Mouse (Mus musculus) left cerebral cortex, adult 2 months (tissue): ENCODE data around the gene Vsig10. TPM values are rescaled to one million over a fixed set of nuclear protein-coding genes. Genes with fewer than 3 reads are reported as not detected.
A peak's percentile ranks its signal among the peaks of the same experiment; 100 is the strongest.

ENCODE experiments used
- DNase-seq, 2 experiments: peaks; one replicate each; pipeline ENCODE4 v3.0.0; 2021 to 2022; ENCODE audit warnings: low spot score in 2 of 2, mixed read lengths in 1 of 2; ENCODE audit errors: extremely low spot score in 1 of 2
- H3K27ac ChIP-seq: fragments of 200-600 bp; 2 replicates; pipeline ENCODE4 v1.8.1; 2022
- H3K4me3 ChIP-seq: fragments of 200-600 bp; 2 replicates; pipeline ENCODE4 v1.8.1; 2022
- CTCF ChIP-seq: fragments of 200-600 bp; IDR thresholded peaks from 2 replicates; pipeline ENCODE4 v1.8.1; 2022; ENCODE audit warnings: antibody characterized with exemption, mild to moderate bottlenecking, moderate library complexity
- intact Hi-C: fragments of 180-260 bp; cut with DNase I; formaldehyde crosslinking; loops from one replicate; pipeline ENCODE4 v1.15.1; 2025
- total RNA-seq, 2 experiments: library from RNA; stranded (reverse); gene quantifications; 2 replicates each; pipeline ENCODE4 v1.2.3; 2021

The Vsig10 gene
- total RNA-seq, 2 experiments from 2014 or later = 1.7 to 2.1 TPM

- Histone ChIP-seq H3K4me3 (no peak overlapping the region), H3K27ac (no peak overlapping the region)
- peak; percentile 78 for TF ChIP-seq CTCF
- peak; percentile 62 to 84 for DNase-seq
- intact Hi-C loops = loop anchor here (5.0 kb wide), 3 partner anchors 102 to 188 kb away; partner anchors contain the start of gene Suds3
Measured at GRCm38 (mm10) chr5:117304947-117305346, 13.9 kb upstream of the Vsig10 start.

DNA sequence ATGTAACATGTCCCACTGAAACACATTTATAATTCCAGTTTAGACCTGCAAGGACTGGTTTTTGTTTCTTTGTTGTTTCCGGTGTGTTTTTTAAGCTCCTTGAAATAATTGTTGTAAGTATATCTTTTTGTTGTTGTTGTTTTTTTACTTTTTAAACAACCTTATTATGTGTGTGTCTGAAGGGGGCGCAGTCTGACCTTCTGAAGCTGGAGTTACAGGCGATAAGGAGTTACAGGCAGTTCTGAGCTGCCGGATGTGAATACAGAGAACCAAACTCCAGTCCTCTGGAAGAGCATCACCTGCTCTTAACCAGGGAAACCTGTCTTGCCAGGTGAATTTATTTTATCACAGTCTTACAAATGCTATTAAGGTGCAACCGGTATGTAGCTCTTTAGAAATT is 13.1 kb upstream of the Vsig10 start:
- DNase-seq = no peak
- intact Hi-C loops = loop anchor here (5.0 kb wide), 3 partner anchors 102 to 188 kb away; partner anchors contain the start of gene Suds3
- TF ChIP-seq CTCF = no peak
- no peak overlapping the region for H3K27ac ChIP-seq
- H3K4me3 ChIP-seq = no peak overlapping the region

DNA sequence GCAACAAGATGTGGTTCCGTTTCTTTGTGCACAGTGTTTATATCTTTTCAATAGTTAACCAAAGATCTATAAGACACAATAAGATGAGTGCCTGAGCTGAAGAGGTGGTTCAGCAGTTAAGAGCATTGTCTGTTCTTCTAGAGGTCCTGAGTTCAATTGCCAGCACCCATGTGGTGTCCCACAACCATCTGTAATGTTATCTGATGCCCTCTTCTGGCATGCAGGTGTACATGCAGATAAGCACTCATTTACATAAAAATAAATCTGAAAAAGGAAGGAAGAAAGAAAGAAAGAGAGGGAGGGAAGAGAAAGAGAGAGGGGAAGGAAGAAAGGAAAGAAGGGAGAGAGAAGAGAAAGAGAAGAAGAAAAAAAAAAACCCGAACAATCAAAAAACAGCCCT is 12.1 kb upstream of the Vsig10 start:
- no peak for DNase-seq
- Histone ChIP-seq H3K4me3 (no peak overlapping the region), H3K27ac (no peak overlapping the region)
- intact Hi-C loops = loop anchor here (5.0 kb wide), 3 partner anchors 100 to 190 kb away; partner anchors contain the start of gene Suds3
- TF ChIP-seq CTCF = no peak; the same call in none of the 2 replicates

DNA sequence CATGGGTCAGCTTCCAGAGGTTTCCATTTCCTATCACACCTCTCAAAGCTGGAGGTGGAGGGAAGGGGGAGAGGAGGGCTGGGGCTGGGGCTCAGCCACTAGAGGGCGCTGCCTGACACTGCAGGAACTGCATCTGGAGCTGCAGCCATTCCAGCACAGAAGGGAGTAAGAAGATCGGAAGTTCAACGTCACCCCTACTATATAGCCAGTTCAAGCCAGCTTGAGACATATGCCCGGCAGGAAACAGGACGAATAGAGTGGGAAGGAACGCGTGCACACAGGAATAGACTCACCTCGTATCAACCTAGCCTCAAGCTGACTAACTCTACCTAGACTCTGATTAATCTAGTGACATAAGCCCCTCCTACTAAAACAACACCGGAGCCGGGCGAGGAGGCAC is 11.2 kb upstream of the Vsig10 start:
- TF ChIP-seq CTCF = peak; percentile 86
- Histone ChIP-seq H3K27ac (no peak overlapping the region), H3K4me3 (no peak overlapping the region)
- intact Hi-C loops = loop anchor here (5.0 kb wide), 3 partner anchors 100 to 190 kb away; partner anchors contain the start of gene Suds3
- DNase-seq = peak; percentile 54 to 59

GRCm38 (mm10) chr5:117313420-117313819 is 5.5 kb upstream of the Vsig10 start:
- DNase-seq = no peak
- Histone ChIP-seq H3K4me3 (no peak overlapping the region), H3K27ac (no peak overlapping the region)
- intact Hi-C loops = no loop called here
- no peak for TF ChIP-seq CTCF

- no peak overlapping the region for H3K4me3 ChIP-seq
- no peak for TF ChIP-seq CTCF
- intact Hi-C loops = no loop called here
- DNase-seq = no peak
- H3K27ac ChIP-seq = no peak overlapping the region
Measured at GRCm38 (mm10) chr5:117313909-117314308, 5.0 kb upstream of the Vsig10 start.

GRCm38 (mm10) chr5:117314587-117315428 is 4.1 kb upstream of the Vsig10 start:
- no peak for DNase-seq
- no peak overlapping the region for H3K4me3 ChIP-seq
- H3K27ac ChIP-seq = no peak overlapping the region
- intact Hi-C loops = no loop called here
- TF ChIP-seq CTCF = no peak

- DNase-seq = no peak
- intact Hi-C loops = no loop called here
- Histone ChIP-seq H3K27ac (no peak overlapping the region), H3K4me3 (no peak overlapping the region)
- no peak for TF ChIP-seq CTCF
Measured at GRCm38 (mm10) chr5:117323751-117324150, 4.9 kb downstream of the Vsig10 start.

- Histone ChIP-seq H3K4me3 (no peak overlapping the region), H3K27ac (no peak overlapping the region)
- no peak for DNase-seq
- intact Hi-C loops = no loop called here
- TF ChIP-seq CTCF = no peak
Measured at GRCm38 (mm10) chr5:117326408-117326807, 7.5 kb downstream of the Vsig10 start.

GRCm38 (mm10) chr5:117330457-117330856 is 11.6 kb downstream of the Vsig10 start:
- TF ChIP-seq CTCF = no peak
- Histone ChIP-seq H3K27ac (no peak overlapping the region), H3K4me3 (no peak overlapping the region)
- no peak for DNase-seq
- intact Hi-C loops = no loop called here

- H3K27ac ChIP-seq = no peak overlapping the region
- DNase-seq = no peak
- TF ChIP-seq CTCF = no peak
- intact Hi-C loops = no loop called here
- H3K4me3 ChIP-seq = no peak overlapping the region
Measured at GRCm38 (mm10) chr5:117337999-117338398, 19.1 kb downstream of the Vsig10 start.

DNA sequence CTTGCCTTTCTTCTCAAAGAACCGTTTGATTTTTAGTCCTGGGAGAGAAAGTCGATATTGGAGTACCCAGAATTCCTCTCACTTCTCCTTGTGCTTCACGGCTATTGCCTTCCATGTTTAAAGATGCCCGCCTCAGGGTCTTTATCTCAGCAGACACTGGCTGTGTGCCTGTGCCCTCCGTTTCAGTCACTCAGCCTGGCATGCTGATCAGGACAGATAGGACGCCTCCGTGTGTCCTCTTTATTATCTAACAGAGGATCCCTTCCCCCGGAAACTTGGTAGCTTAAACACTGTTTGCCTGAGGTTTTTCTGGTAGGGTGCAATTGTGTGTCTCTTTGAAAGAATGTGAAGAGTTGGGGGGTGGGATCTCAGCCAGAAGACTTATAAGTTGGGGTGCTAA is 19.6 kb downstream of the Vsig10 start:
- no peak for TF ChIP-seq CTCF
- H3K4me3 ChIP-seq = no peak overlapping the region
- intact Hi-C loops = no loop called here
- H3K27ac ChIP-seq = no peak overlapping the region
- DNase-seq = no peak

DNA sequence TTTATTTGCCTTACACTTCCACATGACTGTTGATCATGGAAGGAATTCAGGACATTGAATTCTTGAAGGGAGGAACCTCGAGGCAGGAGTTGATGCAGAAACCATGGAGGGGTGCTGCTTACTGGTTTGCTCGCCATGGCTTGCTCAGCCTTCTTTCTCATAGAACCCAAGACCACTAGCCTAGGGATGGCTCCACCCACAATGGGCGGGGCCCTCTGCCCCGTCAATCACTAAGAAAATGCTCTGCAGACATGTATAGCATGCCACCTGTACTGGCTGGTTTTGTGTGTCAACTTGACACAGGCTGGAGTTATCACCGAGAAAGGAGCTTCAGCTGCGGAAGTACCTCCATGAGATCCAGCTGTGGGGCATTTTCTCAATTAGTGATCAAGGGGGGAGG is 21.2 kb downstream of the Vsig10 start:
- no peak for DNase-seq
- TF ChIP-seq CTCF = no peak
- Histone ChIP-seq H3K4me3 (no peak overlapping the region), H3K27ac (no peak overlapping the region)
- intact Hi-C loops = no loop called here
